Mouse (Mus musculus) G1E (cell line): ENCODE data around the gene Hspb9. TPM values are rescaled to one million over a fixed set of nuclear protein-coding genes. Genes with fewer than 3 reads are reported as not detected.

Experiments
- ATAC-seq: 2 replicates; pipeline ENCODE4 v1.8.0; 2016; ENCODE audit warnings: mild to moderate bottlenecking; ENCODE audit not compliant: insufficient number of reproducible peaks, poor library complexity, low FRiP score, severe bottlenecking; ENCODE audit errors: extremely low read depth
- DNase-seq: peaks from one replicate; pipeline ENCODE4 v3.0.0; 2012; ENCODE audit warnings: low spot score
- H3K27me3 ChIP-seq: 2 replicates; pipeline ENCODE4 v1.6.1; 2012; ENCODE audit warnings: mild to moderate bottlenecking, low read length, inconsistent platforms; ENCODE audit not compliant: insufficient read depth
- H3K36me3 ChIP-seq: replicated peaks from 2 replicates; pipeline ENCODE3; 2012; ENCODE audit warnings: mild to moderate bottlenecking, inconsistent platforms
- H3K4me1 ChIP-seq: 2 replicates; pipeline ENCODE4 v1.6.1; 2012; ENCODE audit warnings: low read depth, low read length, inconsistent platforms, mixed read lengths; ENCODE audit not compliant: insufficient read depth
- H3K4me3 ChIP-seq: 2 replicates; pipeline ENCODE4 v1.5.1; 2012; ENCODE audit warnings: low read depth, mild to moderate bottlenecking, inconsistent platforms, low read length, moderate library complexity, mixed read lengths
- H3K9me3 ChIP-seq: replicated peaks from 2 replicates; pipeline ENCODE4 v1.6.1; 2012; ENCODE audit warnings: inconsistent platforms
- CTCF ChIP-seq: IDR thresholded peaks from 2 replicates; pipeline ENCODE4 v1.5.1; 2012; ENCODE audit warnings: low read depth, low read length, inconsistent platforms, mixed read lengths
- GATA1 ChIP-seq: IDR thresholded peaks from 2 replicates; pipeline ENCODE4 v1.6.1; 2012; ENCODE audit warnings: borderline replicate concordance, low read length, inconsistent platforms, mixed read lengths
- GATA2 ChIP-seq: IDR thresholded peaks from 2 replicates; pipeline ENCODE4 v1.6.1; 2012; ENCODE audit warnings: low read depth, low read length, inconsistent platforms, borderline replicate concordance
- POLR2AphosphoS5 ChIP-seq: IDR thresholded peaks from 2 replicates; pipeline ENCODE4 v1.6.1; 2012; ENCODE audit warnings: low read depth, low read length, inconsistent platforms; ENCODE audit not compliant: insufficient replicate concordance
- TAL1 ChIP-seq: conservative IDR thresholded peaks from 2 replicates; pipeline ENCODE4 v1.6.1; 2012; ENCODE audit warnings: low read depth, low read length, inconsistent platforms, mixed read lengths
- polyA plus RNA-seq: library from polyadenylated mRNA; stranded (reverse); fragments of >175 nt; gene quantifications from 2 replicates; pipeline ENCODE4 v1.2.3, GENCODE M21; 2012
- total RNA-seq, 2 experiments: library from RNA; stranded (forward) in 1 of 2; stranded (reverse) in 1 of 2; fragments of 200-1000 nt in 1 of 2; fragments of >200 nt in 1 of 2; fragmentation: Nextera tagmentation in 1 of 2; gene quantifications; 2 replicates each; pipeline ENCODE4 v1.2.3; 2014 to 2017

Gene Hspb9
- total and polyA plus RNA-seq, 3 experiments: 0.22 to 2.4 (median 0.55) TPM

GRCm38 (mm10) chr11:100711783-100712615, 1.7 kb upstream of the Hspb9 start, which contains the start of gene Kat2a:
Gene Kat2a, minus strand, starts transcription at chr11:100712465.
- Histone ChIP-seq H3K27me3 (no peaks in the 10 kb centered on the region), H3K4me3 (peak within 1 kb of the TSS; percentile 92), H3K36me3 (peaks cover 81% of the 10 kb centered on the region), H3K4me1 (peaks cover 67% of the 10 kb centered on the region), H3K9me3 (no peaks in the 10 kb centered on the region)
- no peak for TF ChIP-seq GATA2
- TF ChIP-seq TAL1: no peak
- TF ChIP-seq GATA1: no peak
- TF ChIP-seq POLR2AphosphoS5: no peak
- no peak for TF ChIP-seq CTCF
- no peak for ATAC-seq
- DNase-seq: peak; percentile 91

GRCm38 (mm10) chr11:100713174-100713573, 476 bp upstream of the Hspb9 start:
- ATAC-seq (no peak), DNase-seq (no peak)
- H3K4me3 ChIP-seq: peak overlapping the region; percentile 70; the same call in 1 of the 2 replicates
- no peaks in the 10 kb centered on the region for H3K9me3 ChIP-seq
- TF ChIP-seq TAL1 (no peak), POLR2AphosphoS5 (no peak), GATA2 (no peak), CTCF (no peak), GATA1 (no peak)
- no peaks in the 10 kb centered on the region for H3K27me3 ChIP-seq
- H3K4me1 ChIP-seq: peaks cover 69% of the 10 kb centered on the region
- H3K36me3 ChIP-seq: peaks cover 81% of the 10 kb centered on the region

DNA sequence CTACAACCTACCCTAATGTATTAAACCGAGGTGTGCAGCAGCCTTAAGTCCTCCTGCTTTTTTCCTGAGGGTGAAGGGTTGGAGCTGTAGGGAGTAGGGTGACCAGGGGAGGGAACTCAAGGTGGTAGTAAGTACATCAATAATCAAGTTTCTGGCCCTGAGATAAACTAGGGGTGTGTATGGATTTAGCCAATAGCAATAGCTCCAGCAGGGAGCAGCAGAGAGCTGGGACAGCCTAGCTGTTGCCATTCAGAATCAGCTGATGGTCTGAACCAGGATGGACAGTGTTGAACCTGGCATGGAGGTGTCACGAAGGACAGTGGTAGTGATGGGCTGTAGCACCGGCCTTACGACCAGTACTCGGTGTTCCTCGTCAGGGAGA, 875 bp downstream of the Hspb9 start:
- Histone ChIP-seq H3K27me3 (no peaks in the 10 kb centered on the region), H3K9me3 (no peaks in the 10 kb centered on the region), H3K4me1 (peaks cover 70% of the 10 kb centered on the region), H3K4me3 (peak overlapping the region; percentile 70; the same call in 1 of the 2 replicates), H3K36me3 (peaks cover 81% of the 10 kb centered on the region)
- no peak for TF ChIP-seq TAL1
- TF ChIP-seq GATA2: no peak
- TF ChIP-seq POLR2AphosphoS5: no peak
- TF ChIP-seq CTCF: peak; percentile 75
- no peak for TF ChIP-seq GATA1
- DNase-seq: peak; percentile 71
- no peak for ATAC-seq

GRCm38 (mm10) chr11:100714948-100715347, 1.3 kb downstream of the Hspb9 start:
- no peaks in the 10 kb centered on the region for H3K27me3 ChIP-seq
- ATAC-seq (no peak), DNase-seq (no peak)
- H3K9me3 ChIP-seq: no peaks in the 10 kb centered on the region
- no peak overlapping the region for H3K4me3 ChIP-seq
- peaks cover 74% of the 10 kb centered on the region for H3K4me1 ChIP-seq
- H3K36me3 ChIP-seq: peaks cover 81% of the 10 kb centered on the region
- TF ChIP-seq GATA2: no peak
- TF ChIP-seq CTCF: no peak

GRCm38 (mm10) chr11:100716649-100717048, 3.0 kb downstream of the Hspb9 start:
- Histone ChIP-seq H3K4me1 (peaks cover 80% of the 10 kb centered on the region), H3K36me3 (peaks cover 83% of the 10 kb centered on the region), H3K9me3 (no peaks in the 10 kb centered on the region), H3K27me3 (no peaks in the 10 kb centered on the region), H3K4me3 (no peak overlapping the region)
- DNase-seq (no peak), ATAC-seq (no peak)
- TF ChIP-seq GATA2 (no peak), CTCF (no peak), POLR2AphosphoS5 (no peak), GATA1 (no peak), TAL1 (no peak)

GRCm38 (mm10) chr11:100718462-100718861, 4.8 kb downstream of the Hspb9 start:
- DNase-seq (no peak), ATAC-seq (no peak)
- Histone ChIP-seq H3K27me3 (no peaks in the 10 kb centered on the region), H3K9me3 (no peaks in the 10 kb centered on the region), H3K4me3 (no peak overlapping the region), H3K4me1 (peaks cover 85% of the 10 kb centered on the region), H3K36me3 (peaks cover 95% of the 10 kb centered on the region)
- TF ChIP-seq POLR2AphosphoS5 (no peak), CTCF (no peak), GATA2 (no peak), GATA1 (no peak), TAL1 (no peak)
